Mouse (Mus musculus) midbrain, embryonic 14.5 days (tissue): Measurements from ENCODE around the gene Clec11a. TPM values are rescaled to one million over a fixed set of nuclear protein-coding genes. Genes with fewer than 3 reads are reported as not detected.

ENCODE experiments used
- ATAC-seq: fragments of 200-750 bp; cut with Nextera tagmentation; 2 replicates; pipeline ENCODE4 v1.8.0; 2017; ENCODE audit warnings: moderate number of reproducible peaks, moderate library complexity; ENCODE audit not compliant: low FRiP score, low TSS enrichment
- DNase-seq: peaks from one replicate; pipeline ENCODE4 v3.0.0-alpha.2; 2015
- H3K27ac ChIP-seq: fragments of 300-500 bp; sonication (generic); replicated peaks from 2 replicates; pipeline ENCODE4 v1.5.1; 2014; ENCODE audit warnings: mild to moderate bottlenecking, low read depth, low read length, moderate library complexity
- H3K27me3 ChIP-seq: fragments of 300-500 bp; sonication (generic); 2 replicates; pipeline ENCODE4 v1.6.1; 2014; ENCODE audit warnings: low read length, control low read depth, mixed read lengths; ENCODE audit not compliant: control insufficient read depth, insufficient read depth
- H3K36me3 ChIP-seq: fragments of 300-500 bp; sonication (generic); 2 replicates; pipeline ENCODE4 v1.6.1; 2014; ENCODE audit warnings: low read length, control low read depth; ENCODE audit not compliant: control insufficient read depth, insufficient read depth
- H3K4me1 ChIP-seq: fragments of 300-500 bp; sonication (generic); 2 replicates; pipeline ENCODE4 v1.6.1; 2014; ENCODE audit warnings: mild to moderate bottlenecking, antibody characterized with exemption, low read length, control low read depth; ENCODE audit not compliant: control insufficient read depth, insufficient read depth
- H3K4me2 ChIP-seq: fragments of 300-500 bp; sonication (generic); 2 replicates; pipeline ENCODE4 v1.6.1; 2014; ENCODE audit warnings: mild to moderate bottlenecking, low read length, moderate library complexity
- H3K4me3 ChIP-seq: fragments of 300-500 bp; sonication (generic); replicated peaks from 2 replicates; pipeline ENCODE4 v1.5.1; 2014; ENCODE audit warnings: low read depth, low read length
- H3K9ac ChIP-seq: fragments of 300-500 bp; sonication (generic); replicated peaks from 2 replicates; pipeline ENCODE4 v1.6.1; 2014; ENCODE audit warnings: mild to moderate bottlenecking, low read length, moderate library complexity
- H3K9me3 ChIP-seq: fragments of 300-500 bp; sonication (generic); 2 replicates; pipeline ENCODE4 v1.6.1; 2016; ENCODE audit warnings: low read length, control low read depth, mixed read lengths; ENCODE audit not compliant: control insufficient read depth
- WGBS: fragments of 180-500 bp; shearing (Covaris S2); extraction: QIAGEN DNeasy Blood & Tissue Kit; methylation state at CpG from one replicate; pipeline ENCODE4 v1.1.7; 2014; 5-methylcytosine and 5-hydroxymethylcytosine counted together
- polyA plus RNA-seq: library from polyadenylated mRNA; unstranded; fragments of >200 nt; fragmentation: Nextera tagmentation; extraction: Ambion mirVana; gene quantifications from 2 replicates; pipeline ENCODE4 v1.2.1, GENCODE M21; 2014

The Clec11a gene
- polyA plus RNA-seq, 1 experiment from 2014 or later: 4.6 TPM

DNA sequence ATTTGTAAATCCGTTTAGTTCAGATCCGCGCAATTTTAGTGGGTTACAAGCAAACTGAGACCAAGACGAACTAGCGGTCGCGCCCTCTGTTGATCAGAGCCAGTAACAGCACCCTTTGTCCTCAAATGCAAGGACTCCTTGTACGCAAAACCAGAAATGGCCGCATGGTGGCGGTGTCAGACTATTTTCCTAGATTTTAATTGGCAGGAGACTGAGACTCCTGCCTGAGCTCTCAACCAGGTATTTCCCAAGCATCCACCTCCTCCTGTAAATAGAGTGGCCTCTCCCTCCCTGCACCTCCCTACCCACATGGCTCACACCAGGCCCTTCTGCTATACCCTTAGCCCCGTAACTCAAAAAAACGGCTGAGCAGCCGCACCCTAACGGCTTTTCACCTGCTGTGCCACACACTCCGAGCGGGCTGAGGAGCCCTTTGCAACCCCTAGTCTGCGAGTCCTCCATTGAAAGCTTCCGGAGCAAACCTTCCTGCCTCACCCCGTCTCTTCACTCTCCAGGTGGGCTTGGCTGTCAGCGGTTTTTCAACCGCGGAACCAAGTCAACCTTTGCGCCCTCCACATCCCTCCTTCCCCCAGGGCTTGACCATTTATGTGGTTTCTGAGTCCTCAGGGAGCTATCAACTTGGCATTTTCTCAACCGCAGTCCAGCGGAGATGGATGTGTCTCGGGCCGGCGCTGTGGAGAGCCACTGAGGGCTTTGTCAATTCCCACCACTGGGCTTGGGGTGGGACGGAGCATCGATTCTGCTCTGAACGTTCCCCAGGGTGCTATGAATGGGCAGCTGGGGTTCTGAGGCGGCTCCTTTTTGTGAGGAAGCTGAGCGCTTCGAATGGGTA lies 43.7 kb downstream of the Clec11a start:
- peak overlapping the region; percentile 33 for H3K4me3 ChIP-seq

DNA sequence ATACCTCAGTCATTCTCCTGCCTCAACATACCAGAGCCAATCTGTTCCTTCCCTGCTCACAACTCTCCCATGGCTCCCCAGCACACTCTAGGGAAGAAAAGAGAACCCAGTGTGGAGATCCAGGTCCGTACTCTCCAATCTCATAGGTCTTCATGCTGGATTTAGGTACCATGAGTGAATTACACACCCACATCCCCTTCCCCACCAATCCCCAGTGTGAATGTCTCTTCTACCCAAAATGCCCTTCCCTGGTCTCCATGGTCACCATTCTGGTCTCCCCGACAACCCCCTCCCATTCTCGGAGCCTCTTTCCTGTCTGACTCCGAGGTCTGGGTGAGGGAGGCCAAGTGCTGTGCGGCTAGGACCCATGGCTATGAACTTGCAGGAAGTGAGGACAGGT lies 45.6 kb downstream of the Clec11a start, which contains the start of gene Gm15517:
Gene Gm15517, plus strand, starts transcription at position 301 of the 400 bp plus-strand sequence.
- Histone ChIP-seq H3K9me3 (no peaks in the 10 kb centered on the region), H3K9ac (no peak within 1 kb of the TSS), H3K27me3 (no peaks in the 10 kb centered on the region), H3K27ac (no peak within 1 kb of the TSS), H3K4me1 (peaks cover 6% of the 10 kb centered on the region; the same call in 1 of the 2 replicates), H3K4me2 (no peak within 1 kb of the TSS), H3K4me3 (no peak within 1 kb of the TSS), H3K36me3 (no peaks in the 10 kb centered on the region)
- ATAC-seq: no peak
- 42% methylated on average over 5 of the region's 5 CpGs for WGBS
- DNase-seq: no peak

More for the DNA sequence above, 43.7 kb downstream of the Clec11a start:
- Histone ChIP-seq H3K4me1 (peaks cover 6% of the 10 kb centered on the region; the same call in 1 of the 2 replicates), H3K4me2 (peak overlapping the region; percentile 64), H3K9ac (peak overlapping the region; percentile 47), H3K9me3 (no peaks in the 10 kb centered on the region), H3K36me3 (no peaks in the 10 kb centered on the region), H3K27me3 (no peaks in the 10 kb centered on the region; the same call in 1 of the 2 replicates), H3K27ac (peak overlapping the region; percentile 37)
- DNase-seq: peak; percentile 99
- peak; percentile 83 for ATAC-seq
- WGBS: 2% methylated on average over 34 of the region's 34 CpGs

DNA sequence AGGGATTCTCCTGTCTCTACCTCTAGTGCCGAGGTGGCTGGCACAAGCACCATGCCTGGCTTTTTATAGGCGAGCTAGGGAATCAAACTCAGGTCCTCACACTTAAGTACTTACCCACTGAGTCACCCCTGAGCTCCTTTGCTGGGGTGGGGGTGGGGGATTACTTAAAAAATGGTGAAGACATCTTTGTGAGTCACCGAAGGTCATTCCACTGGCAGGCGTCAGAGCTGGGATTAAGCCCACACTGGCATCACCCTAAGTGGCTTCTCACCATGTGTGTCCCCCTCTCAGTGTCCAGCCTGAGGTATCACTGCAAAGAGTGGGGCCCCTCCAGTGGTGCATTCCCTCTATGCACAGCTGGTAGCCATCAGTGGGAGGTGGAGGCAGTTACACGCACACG lies 46.3 kb downstream of the Clec11a start:
- H3K36me3 ChIP-seq: no peaks in the 10 kb centered on the region
- no peaks in the 10 kb centered on the region for H3K27me3 ChIP-seq
- no peak overlapping the region for H3K9ac ChIP-seq
- no peak overlapping the region for H3K4me2 ChIP-seq
- peaks cover 6% of the 10 kb centered on the region; the same call in 1 of the 2 replicates for H3K4me1 ChIP-seq
- DNase-seq: no peak
- no peak overlapping the region for H3K4me3 ChIP-seq
- 68% methylated on average over 6 of the region's 6 CpGs for WGBS
- ATAC-seq: no peak
- no peaks in the 10 kb centered on the region for H3K9me3 ChIP-seq
- no peak overlapping the region for H3K27ac ChIP-seq

DNA sequence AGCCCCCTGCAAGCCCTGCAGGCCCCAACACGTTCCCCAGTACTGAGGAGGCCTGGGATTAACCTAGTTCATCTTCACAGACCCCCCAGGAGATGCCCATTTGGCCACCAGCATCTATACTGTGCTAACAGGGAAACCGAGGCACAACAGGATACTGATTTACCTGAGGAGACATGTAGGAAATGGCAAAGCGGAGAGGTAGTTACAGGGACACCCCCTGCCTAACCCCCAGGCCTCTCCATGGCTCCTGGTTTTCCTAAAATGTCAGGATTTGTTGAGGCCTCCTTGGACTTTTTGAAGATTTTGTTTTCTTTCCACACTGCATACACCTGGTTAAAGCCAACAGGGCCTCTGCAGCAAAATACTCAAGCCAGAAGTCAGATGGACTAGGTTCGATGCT lies 49.4 kb downstream of the Clec11a start, which contains the start of gene Acp4:
Gene Acp4, minus strand, starts transcription at position 101 of the 400 bp plus-strand sequence.
- ATAC-seq (0 out of 2 replicates have a peak, but pooled peaks have one; percentile 18), DNase-seq (no peak)
- Histone ChIP-seq H3K9ac (no peak within 1 kb of the TSS), H3K4me1 (no peaks in the 10 kb centered on the region), H3K36me3 (peaks cover 18% of the 10 kb centered on the region), H3K27me3 (no peaks in the 10 kb centered on the region), H3K27ac (no peak within 1 kb of the TSS), H3K4me3 (no peak within 1 kb of the TSS), H3K4me2 (no peak within 1 kb of the TSS), H3K9me3 (no peaks in the 10 kb centered on the region)
- 80% methylated on average over 4 of the region's 4 CpGs for WGBS

DNA sequence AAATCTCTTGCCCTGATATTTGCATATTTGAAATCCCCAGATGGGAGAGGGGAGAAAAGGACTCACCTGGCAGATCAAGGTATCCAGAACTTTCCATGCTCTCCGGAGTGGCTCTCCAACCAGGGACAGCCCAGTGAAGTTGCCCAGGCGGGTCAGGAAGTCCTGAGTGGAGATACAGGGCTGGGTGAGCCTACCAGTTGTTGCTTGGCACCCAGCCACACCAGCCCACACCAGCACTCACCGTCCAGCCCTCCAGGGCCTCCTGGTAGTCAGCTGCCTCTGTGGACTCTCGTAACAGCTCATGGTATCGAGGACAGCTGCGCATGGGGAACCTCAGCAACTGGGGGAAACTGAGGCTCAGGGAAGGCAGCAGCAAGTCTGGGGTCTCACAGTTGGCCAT lies 51.8 kb downstream of the Clec11a start:
- 88% methylated on average over 6 of the region's 6 CpGs for WGBS
- ATAC-seq: no peak
- DNase-seq: no peak

DNA sequence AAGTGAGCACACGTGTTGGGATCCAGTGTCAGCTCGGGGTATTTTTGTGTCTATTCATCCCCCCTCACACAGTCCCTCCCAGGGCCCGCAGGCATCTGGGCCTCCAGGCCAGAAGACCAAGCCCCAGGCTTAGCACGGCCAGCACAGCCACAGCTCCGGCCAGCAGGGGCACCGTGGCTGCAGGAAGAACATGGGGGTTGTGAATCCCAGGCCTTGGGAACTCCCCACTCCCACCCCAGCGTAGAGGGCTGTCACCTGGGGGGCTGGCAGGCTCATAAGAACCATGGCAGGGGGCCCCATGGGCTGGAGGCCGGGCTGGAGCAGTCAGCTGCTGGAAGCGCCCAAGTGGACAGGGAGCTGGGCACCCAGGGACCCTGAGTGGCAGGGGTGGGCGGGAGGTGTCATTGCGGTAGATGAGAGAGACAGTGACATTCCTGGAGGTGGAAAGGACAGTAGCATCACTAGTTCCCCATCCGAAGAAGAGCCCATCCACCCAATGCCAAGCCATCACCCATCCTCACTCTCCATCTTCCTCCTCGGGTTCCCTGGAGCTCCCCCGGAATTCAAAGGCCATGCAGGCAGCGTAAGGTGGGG lies 53.6 kb downstream of the Clec11a start:
- H3K27ac ChIP-seq: no peak overlapping the region
- H3K27me3 ChIP-seq: no peaks in the 10 kb centered on the region
- H3K4me1 ChIP-seq: 0 out of 2 replicates have a peak, but pooled peaks cover 3% of the 10 kb centered on the region
- H3K4me2 ChIP-seq: no peak overlapping the region
- H3K36me3 ChIP-seq: peaks cover 52% of the 10 kb centered on the region
- H3K4me3 ChIP-seq: no peak overlapping the region
- no peaks in the 10 kb centered on the region for H3K9me3 ChIP-seq
- ATAC-seq (no peak), DNase-seq (no peak)
- 71% methylated on average over 15 of the region's 15 CpGs for WGBS
- H3K9ac ChIP-seq: no peak overlapping the region

More for the DNA sequence above, 51.8 kb downstream of the Clec11a start:
- H3K4me3 ChIP-seq: no peak overlapping the region
- no peak overlapping the region for H3K4me2 ChIP-seq
- no peaks in the 10 kb centered on the region for H3K4me1 ChIP-seq
- no peak overlapping the region for H3K27ac ChIP-seq
- H3K27me3 ChIP-seq: no peaks in the 10 kb centered on the region
- no peak overlapping the region for H3K9ac ChIP-seq
- H3K36me3 ChIP-seq: peaks cover 38% of the 10 kb centered on the region
- H3K9me3 ChIP-seq: no peaks in the 10 kb centered on the region

Other genes with a start within 250 kb of the Clec11a start
- gene Klk1b21, start 204.6 kb downstream of the Clec11a start, polyA plus RNA-seq: not detected in 2 replicates
- gene Klk1b22, start 194.2 kb downstream of the Clec11a start, polyA plus RNA-seq: not detected in 2 replicates
- not detected in 2 replicates for gene Klk1b16, start 170.1 kb downstream of the Clec11a start, polyA plus RNA-seq
- gene Klk1b24, start 118.7 kb downstream of the Clec11a start, polyA plus RNA-seq: not detected in 2 replicates
- not detected in 2 replicates for gene Klk1b3, start 108.7 kb downstream of the Clec11a start, polyA plus RNA-seq
- gene Klk1b4, start 99.5 kb downstream of the Clec11a start, polyA plus RNA-seq: not detected in 2 replicates
- not detected in 2 replicates for gene Klk1b5, start 91.0 kb downstream of the Clec11a start, polyA plus RNA-seq
- not detected in 2 replicates for gene Klk1, start 81.5 kb downstream of the Clec11a start, polyA plus RNA-seq
- gene Gm36864, start 70.7 kb downstream of the Clec11a start, polyA plus RNA-seq: not detected in 2 replicates
- 1.3 and 1.8 TPM in 2 replicates for gene 1700028J19Rik, start 60.2 kb downstream of the Clec11a start, polyA plus RNA-seq
- gene 2410002F23Rik, start 60.2 kb downstream of the Clec11a start, polyA plus RNA-seq: 199 and 211 TPM in 2 replicates
- gene Acp4, start 49.5 kb downstream of the Clec11a start, polyA plus RNA-seq: not detected in 2 replicates
- gene Gm15517, start 45.5 kb downstream of the Clec11a start, polyA plus RNA-seq: 1.8 TPM in 1 of 2 replicates, not detected in the other
- 35.1 and 37.8 TPM in 2 replicates for gene Shank1, start 3.4 kb upstream of the Clec11a start, polyA plus RNA-seq
- gene Syt3, start 77.2 kb upstream of the Clec11a start, polyA plus RNA-seq: 39.5 and 48.5 TPM in 2 replicates
- gene 1700008O03Rik, start 78.9 kb upstream of the Clec11a start, polyA plus RNA-seq: 1.7 and 1.9 TPM in 2 replicates
- 28.4 and 39.0 TPM in 2 replicates for gene Lrrc4b, start 122.1 kb upstream of the Clec11a start, polyA plus RNA-seq
- 8.6 and 8.9 TPM in 2 replicates for gene Aspdh, start 158.5 kb upstream of the Clec11a start, polyA plus RNA-seq
- gene Josd2, start 161.1 kb upstream of the Clec11a start, polyA plus RNA-seq: 27.9 and 32.5 TPM in 2 replicates
- 152 and 163 TPM in 2 replicates for gene Emc10, start 189.6 kb upstream of the Clec11a start, polyA plus RNA-seq
- 26.8 and 28.6 TPM in 2 replicates for gene Fam71e1, start 189.7 kb upstream of the Clec11a start, polyA plus RNA-seq
- gene Mybpc2, start 217.8 kb upstream of the Clec11a start, polyA plus RNA-seq: 0.15 and 0.20 TPM in 2 replicates
- gene Spib, start 225.2 kb upstream of the Clec11a start, polyA plus RNA-seq: not detected in 2 replicates
- gene Pold1, start 241.9 kb upstream of the Clec11a start, polyA plus RNA-seq: 17.8 and 19.5 TPM in 2 replicates
- 57.1 and 62.0 TPM in 2 replicates for gene Nr1h2, start 247.0 kb upstream of the Clec11a start, polyA plus RNA-seq